ENCODE assay signal across 9 mouse cellular contexts in the genomic region with DNA sequence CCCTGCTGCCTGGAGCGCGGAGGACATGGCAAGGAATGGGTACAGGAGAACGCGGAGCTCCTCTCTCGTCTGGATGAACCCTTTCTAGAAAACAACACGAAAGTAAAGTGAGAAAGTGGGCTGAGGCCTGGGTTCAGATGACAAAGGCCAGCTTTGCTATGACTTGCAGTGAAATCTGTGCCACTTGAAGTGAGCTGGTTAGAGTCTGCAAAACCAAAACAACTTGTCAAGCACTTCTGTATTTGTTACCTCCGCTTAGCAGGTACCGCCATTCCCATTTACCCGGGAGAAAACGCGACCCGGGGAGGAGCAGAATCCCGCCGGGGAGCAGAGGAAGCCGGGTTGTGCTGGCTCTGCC. TPM values are rescaled to one million over a fixed set of nuclear protein-coding genes. Genes with fewer than 3 reads are reported as not detected.
A peak's percentile ranks its signal among the peaks of the same experiment; 100 is the strongest.
DNase-seq lines count a peak whose midpoint lies in the region; ATAC-seq and TF ChIP-seq lines count a peak whose summit lies in the region.
"Had no signal": no experiment of that assay in that cellular context is flagged by ENCODE, and none has a peak within 500 bp of the region (broad histone marks: within the 10 kb centered on the region; RNA-seq: fewer than 3 reads in every experiment).

No protein-coding gene starts in this region.

- H3K4me2 ChIP-seq in kidney, postnatal 0 days (ENCODE audit: low read length), result peak overlapping the region; percentile 92
- H3K4me2 ChIP-seq in embryonic facial prominence, embryonic 13.5 days, result peak overlapping the region; percentile 92
- peak overlapping the region; percentile 96 for H3K4me2 ChIP-seq in intestine, embryonic 14.5 days (ENCODE audit: low read length)

- H3K9me3 ChIP-seq in kidney, postnatal 0 days (replicated peaks; ENCODE audit: low read length), result no peaks in the 10 kb centered on the region
- H3K9me3 ChIP-seq in embryonic facial prominence, embryonic 13.5 days, result no peaks in the 10 kb centered on the region
- H3K9me3 ChIP-seq in intestine, embryonic 14.5 days (ENCODE audit: control insufficient read depth, low read length), result no peaks in the 10 kb centered on the region

- no peak for DNase-seq in kidney, postnatal 0 days (ENCODE audit: low spot score)
- no peak for DNase-seq in kidney, postnatal 4 days
- no peak for DNase-seq in intestine, embryonic 14.5 days (ENCODE audit: low spot score)
- peak; percentile 53 for DNase-seq in neural tube, embryonic 10.5 days (ENCODE audit: extremely low spot score, low spot score)
- DNase-seq in embryo, embryonic 9.5 days (ENCODE audit: extremely low spot score), result no peak
- no peak for DNase-seq in urinary bladder, postnatal 4 days (ENCODE audit: low spot score in 2 of 2)
- no peak for DNase-seq in gastrocnemius, postnatal 14 days

- H3K36me3 ChIP-seq in kidney, postnatal 0 days (ENCODE audit: insufficient read depth, low read length), result no peaks in the 10 kb centered on the region
- H3K36me3 ChIP-seq in embryonic facial prominence, embryonic 13.5 days, result no peaks in the 10 kb centered on the region
- H3K36me3 ChIP-seq in intestine, embryonic 14.5 days (ENCODE audit: control insufficient read depth, insufficient read depth, low read length), result no peaks in the 10 kb centered on the region

- ATAC-seq in kidney, postnatal 0 days (replicated peaks; ENCODE audit: low FRiP score, low read depth), result no peak
- no peak for ATAC-seq in embryonic facial prominence, embryonic 13.5 days (ENCODE audit: insufficient number of reproducible peaks, insufficient read depth, low FRiP score, low TSS enrichment, low read depth)
- no peak for ATAC-seq in intestine, embryonic 14.5 days (replicated peaks; ENCODE audit: low FRiP score, low TSS enrichment, low read depth)

- intact Hi-C loops in gastrocnemius, postnatal 14 days (cut with DNase I; ENCODE audit: low total_unique reads), result no loop called here

- TF ChIP-seq CTCF in kidney, postnatal 0 days (IDR thresholded peaks at IDR 0.05; ENCODE audit: low read depth), result no peak

- H3K27me3 ChIP-seq in kidney, postnatal 0 days (ENCODE audit: insufficient read depth, low read length), result peaks cover 13% of the 10 kb centered on the region
- H3K27me3 ChIP-seq in embryonic facial prominence, embryonic 13.5 days, result peaks cover 58% of the 10 kb centered on the region
- H3K27me3 ChIP-seq in intestine, embryonic 14.5 days (replicated peaks; ENCODE audit: control insufficient read depth, insufficient read depth, low read length), result peaks cover 67% of the 10 kb centered on the region

- 7% methylated on average over 15 of the region's 15 CpGs for WGBS in kidney, postnatal 0 days
- WGBS in embryonic facial prominence, embryonic 13.5 days, result 5% methylated on average over 15 of the region's 15 CpGs
- WGBS in intestine, embryonic 14.5 days, result 10% methylated on average over 15 of the region's 15 CpGs

- H3K9ac ChIP-seq in kidney, postnatal 0 days (ENCODE audit: low read depth, low read length), result peak overlapping the region; percentile 51; the same call in 1 of the 2 replicates
- H3K9ac ChIP-seq in embryonic facial prominence, embryonic 13.5 days, result peak overlapping the region; percentile 74
- no peak overlapping the region; the same call in 1 of the 2 replicates for H3K9ac ChIP-seq in intestine, embryonic 14.5 days (ENCODE audit: low read length)

- no peaks in the 10 kb centered on the region; the same call in 1 of the 2 replicates for H3K4me1 ChIP-seq in kidney, postnatal 0 days (replicated peaks; ENCODE audit: insufficient read depth, low read length)
- peaks cover 36% of the 10 kb centered on the region for H3K4me1 ChIP-seq in embryonic facial prominence, embryonic 13.5 days
- peaks cover 7% of the 10 kb centered on the region; the same call in 1 of the 2 replicates for H3K4me1 ChIP-seq in intestine, embryonic 14.5 days (replicated peaks; ENCODE audit: control insufficient read depth, insufficient read depth, low read length)

- H3K4me3 ChIP-seq in kidney, postnatal 0 days (replicated peaks; ENCODE audit: low read depth, low read length), result peak overlapping the region; percentile 64
- H3K4me3 ChIP-seq in embryonic facial prominence, embryonic 13.5 days, result peak overlapping the region; percentile 71
- peak overlapping the region; percentile 57 for H3K4me3 ChIP-seq in intestine, embryonic 14.5 days (ENCODE audit: low read depth, low read length)

- H3K27ac ChIP-seq in kidney, postnatal 0 days, result no peak overlapping the region
- H3K27ac ChIP-seq in embryonic facial prominence, embryonic 13.5 days, result peak overlapping the region; percentile 86
- no peak overlapping the region for H3K27ac ChIP-seq in intestine, embryonic 14.5 days (ENCODE audit: low read depth)

RNA-seq across cellular contexts. Expression of gene Glis1, which starts 0.4 kb away (rescaled TPM):
- 5.5 and 7.4 TPM in 2 replicates for polyA plus RNA-seq in kidney, postnatal 0 days (2015; fragmentation: Nextera tagmentation; extraction: Ambion mirVana)
- 55.8 and 60.4 TPM in 2 replicates for polyA plus RNA-seq in embryonic facial prominence, embryonic 13.5 days (2015; fragmentation: Nextera tagmentation; extraction: Ambion mirVana)
- 0.43 and 1.4 TPM in 2 replicates for polyA plus RNA-seq in intestine, embryonic 14.5 days (2014; fragmentation: Nextera tagmentation; extraction: Ambion mirVana)
- total RNA-seq in gastrocnemius, postnatal 14 days (2021), result under 1 TPM; 0.27 to 0.80 TPM
- total RNA-seq: neutrophil, adult 5-6 weeks had no signal
